Mouse (Mus musculus) kidney, postnatal 36 days (tissue): ENCODE results near the gene Slc17a7.
A peak's percentile ranks its signal among the peaks of the same experiment; 100 is the strongest.
"Not testable (repeated sequence)": the region's sequence is repeated elsewhere in the genome, so short reads cannot be mapped to it uniquely, and the experiment has no call there.

Experiments
- DNase-seq, 2 experiments: peaks; one replicate each; pipeline ENCODE4 v3.0.0; 2021 to 2022; ENCODE audit warnings: mixed read lengths in 2 of 2

The Slc17a7 gene

DNA sequence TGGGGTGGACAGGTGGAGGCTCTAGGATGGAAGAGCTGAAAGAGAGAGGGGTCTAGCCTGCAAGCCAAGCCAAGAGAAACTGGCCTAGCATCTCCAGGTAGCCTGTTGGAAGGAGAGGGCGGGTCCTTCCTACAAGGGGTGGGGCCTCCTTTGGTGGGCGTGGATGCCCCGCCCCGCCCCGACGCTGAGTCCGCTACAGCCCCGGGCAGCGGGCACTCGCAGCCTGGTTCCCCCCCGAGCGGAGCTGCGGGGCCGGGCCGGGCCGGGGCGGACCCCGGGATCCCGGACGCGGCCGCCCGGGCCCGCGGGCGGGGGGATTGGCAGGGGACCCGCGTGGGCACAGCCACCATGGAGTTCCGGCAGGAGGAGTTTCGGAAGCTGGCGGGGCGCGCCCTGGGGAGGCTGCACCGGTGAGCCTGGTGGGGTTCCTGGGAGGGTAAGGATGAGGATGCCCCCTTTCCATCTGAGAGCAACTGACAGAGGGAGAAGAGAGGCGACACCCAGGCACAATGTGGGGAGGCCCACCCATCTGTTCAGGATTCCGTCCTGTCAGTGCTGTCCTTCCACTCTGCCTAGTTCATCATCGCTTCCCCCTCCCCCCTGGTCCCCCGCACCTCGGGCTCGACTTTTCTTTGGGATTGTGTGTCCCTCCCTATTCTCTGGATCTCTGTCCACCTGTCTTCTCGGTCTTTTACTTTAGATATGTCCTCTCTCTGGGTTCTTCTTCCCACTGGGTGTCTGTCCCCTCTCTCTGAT, at the start of gene Slc17a7:
TSS of gene Slc17a7 (plus strand) at position 215 of the 756 bp plus-strand sequence.
- peak; percentile 34 to 71 for DNase-seq

DNA sequence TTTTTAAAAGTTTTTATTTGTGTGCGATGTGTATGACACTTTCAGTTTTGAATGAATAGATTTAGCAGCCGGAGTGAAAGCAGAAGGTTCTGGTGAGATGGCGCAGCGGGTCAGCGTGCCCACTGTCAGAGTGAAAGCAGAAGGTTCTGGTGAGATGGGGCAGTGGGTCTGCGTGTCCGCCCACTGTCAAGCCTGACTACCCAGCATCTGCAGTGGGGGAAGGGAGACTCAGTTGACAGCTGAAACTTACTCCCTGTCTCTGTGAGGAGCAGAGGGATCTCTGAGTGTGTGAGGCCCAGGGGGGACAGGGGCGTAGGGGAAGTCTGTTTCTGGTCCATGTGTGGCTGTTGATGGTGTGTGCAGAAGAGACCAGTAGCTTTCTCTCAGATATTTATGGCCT, 46.2 kb upstream of the Slc17a7 start:
- DNase-seq = no peak

DNA sequence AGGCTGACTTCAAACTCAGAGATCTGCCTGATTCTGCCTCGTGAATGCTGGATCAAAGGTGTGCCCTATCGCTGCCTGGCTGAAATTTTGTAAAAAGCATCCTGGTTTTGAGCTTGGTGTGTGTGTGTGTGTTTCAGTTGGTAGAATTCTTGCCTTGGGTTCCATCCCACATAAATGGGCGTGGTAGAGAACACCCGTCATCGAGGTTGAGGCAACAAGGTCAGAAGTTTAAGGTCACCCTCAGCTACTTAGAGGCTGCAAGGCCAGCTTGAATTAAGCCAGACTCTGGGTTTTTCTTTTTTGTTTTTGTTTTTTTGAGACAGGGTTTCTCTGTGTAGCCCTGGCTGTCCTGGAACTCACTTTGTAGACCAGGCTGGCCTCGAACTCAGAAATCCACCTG, 45.4 kb upstream of the Slc17a7 start:
- DNase-seq = no peak

DNA sequence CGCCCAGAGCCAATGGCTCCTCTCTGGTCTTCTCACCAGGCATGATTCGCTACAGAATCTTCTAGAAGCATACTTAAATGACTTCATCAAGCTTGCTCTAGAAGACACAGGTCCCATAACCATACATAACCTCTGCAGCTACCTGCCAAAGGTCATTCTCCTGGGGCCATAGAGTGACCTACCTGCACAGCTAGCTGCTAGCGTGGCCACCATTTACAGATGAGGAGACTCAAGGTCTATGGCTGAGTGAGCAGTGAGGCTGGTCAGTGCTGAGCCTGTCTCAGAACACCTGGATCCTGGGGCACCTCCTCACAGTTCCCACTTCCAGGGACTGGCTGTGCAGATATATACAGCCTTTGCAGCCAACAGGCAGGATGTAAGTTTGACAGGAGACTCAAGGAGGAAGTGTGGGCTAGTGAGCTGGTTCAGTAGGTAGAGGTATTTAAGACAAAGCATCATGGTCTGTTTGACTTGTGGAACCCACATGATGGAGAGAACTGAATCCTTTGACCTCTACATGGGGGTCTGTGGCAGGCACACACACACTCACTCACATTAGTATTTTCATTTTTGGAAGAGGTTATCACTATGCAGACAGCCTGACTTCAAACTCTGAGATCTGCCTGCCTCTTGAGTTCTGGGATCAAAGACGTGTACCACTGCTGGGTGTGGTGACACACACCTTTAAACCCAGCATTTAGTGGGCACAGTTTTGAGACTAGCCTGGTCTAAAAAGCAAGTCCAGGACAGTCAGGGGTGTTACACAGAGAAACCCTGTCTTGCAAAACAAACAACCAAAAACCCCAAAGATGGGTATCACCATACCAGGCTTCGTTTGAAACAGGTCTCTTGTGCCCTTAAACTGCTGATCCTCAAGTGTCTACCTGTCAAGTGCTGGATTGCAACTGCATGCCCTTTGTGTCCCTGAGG, 43.7 kb upstream of the Slc17a7 start:
- DNase-seq = no peak

DNA sequence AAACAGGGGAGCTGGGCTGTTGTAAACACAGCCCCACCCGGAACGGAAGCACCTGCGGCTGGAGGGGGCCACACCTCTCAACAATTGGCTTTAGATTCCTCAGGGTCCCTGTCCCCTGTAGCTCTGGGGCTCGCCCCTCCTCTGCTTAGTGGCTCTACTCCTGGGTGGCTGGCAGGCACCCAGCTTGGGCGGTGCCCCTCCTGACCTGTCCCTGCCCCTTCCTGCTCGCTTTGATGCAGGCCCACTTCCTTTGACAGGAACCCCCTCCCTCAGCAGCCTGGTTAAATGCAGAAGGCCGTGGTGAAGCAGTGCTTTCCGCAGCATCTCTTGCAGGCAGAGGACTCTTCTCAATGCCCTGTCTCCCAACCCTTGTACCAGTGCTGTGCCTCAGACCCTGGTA, 42.3 kb upstream of the Slc17a7 start:
- DNase-seq = peak; percentile 77 to 79

DNA sequence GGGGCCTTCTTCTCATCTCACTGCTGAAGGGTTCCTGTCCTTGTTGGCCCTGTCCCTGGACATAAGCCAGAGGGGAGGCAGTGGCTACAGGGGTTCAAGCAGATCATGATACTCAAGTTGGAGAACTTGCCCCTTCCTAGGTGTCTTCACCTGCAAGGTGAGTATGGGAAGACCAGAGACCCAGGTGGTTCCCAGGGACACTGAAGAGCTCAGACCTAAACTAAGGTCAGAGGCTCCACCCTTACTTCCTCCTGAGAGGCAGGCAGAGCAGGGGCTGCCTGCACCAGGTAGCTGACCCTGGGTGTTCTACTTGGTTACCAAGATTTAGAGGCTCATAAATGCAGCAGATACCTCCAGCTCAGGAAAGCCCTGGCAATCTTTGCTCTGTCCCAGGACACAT, 41.8 kb upstream of the Slc17a7 start:
- DNase-seq = no peak

DNA sequence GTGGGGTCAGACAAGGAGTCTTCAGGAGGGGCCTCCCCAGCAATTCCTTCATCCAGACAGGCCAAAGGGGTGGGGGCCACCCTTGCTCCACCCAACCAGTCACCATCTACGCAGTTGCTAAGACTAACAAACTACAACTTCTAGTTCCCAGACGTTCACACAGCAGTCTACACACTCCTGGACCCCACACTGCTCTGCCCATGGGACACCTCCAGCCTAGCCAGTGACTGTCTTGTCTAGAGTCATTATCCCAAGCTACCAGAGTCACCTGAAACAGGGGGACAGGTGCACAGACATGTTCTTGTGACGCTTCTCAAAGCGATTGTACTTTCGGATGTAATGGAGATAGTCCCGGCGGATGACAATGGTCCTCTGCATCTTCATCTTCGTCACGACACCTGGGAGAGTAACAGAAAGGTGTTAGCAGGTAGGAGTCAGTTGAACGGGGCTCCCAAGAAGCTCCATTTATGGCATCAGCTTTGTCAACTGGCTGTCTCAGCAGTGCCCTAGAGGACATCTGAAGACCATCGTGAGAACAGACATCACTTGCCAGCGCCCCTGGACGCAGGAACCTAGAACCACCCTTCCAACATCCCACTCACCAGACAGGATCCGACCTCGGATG, 41.1 kb upstream of the Slc17a7 start:
- DNase-seq = no peak

DNA sequence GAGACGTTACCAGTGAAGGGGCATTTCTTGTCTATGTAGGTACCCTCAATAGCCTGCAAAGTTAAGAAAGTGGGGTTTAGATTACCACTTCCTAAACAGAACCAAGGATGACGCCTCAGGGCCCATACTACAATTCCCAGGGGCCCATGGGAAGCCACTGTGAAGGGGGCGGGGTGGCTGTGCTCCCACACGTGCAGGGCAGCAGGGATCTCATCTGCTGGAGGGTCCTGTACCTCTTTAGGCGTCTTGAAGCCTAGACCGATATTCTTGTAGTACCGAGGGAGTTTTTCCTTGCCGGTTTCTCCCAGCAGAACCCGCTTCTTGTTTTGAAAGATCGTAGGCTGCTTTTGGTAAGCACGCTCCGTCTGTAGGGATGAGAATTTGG, 40.6 kb upstream of the Slc17a7 start:
- DNase-seq = peak; percentile 35 to 68

DNA sequence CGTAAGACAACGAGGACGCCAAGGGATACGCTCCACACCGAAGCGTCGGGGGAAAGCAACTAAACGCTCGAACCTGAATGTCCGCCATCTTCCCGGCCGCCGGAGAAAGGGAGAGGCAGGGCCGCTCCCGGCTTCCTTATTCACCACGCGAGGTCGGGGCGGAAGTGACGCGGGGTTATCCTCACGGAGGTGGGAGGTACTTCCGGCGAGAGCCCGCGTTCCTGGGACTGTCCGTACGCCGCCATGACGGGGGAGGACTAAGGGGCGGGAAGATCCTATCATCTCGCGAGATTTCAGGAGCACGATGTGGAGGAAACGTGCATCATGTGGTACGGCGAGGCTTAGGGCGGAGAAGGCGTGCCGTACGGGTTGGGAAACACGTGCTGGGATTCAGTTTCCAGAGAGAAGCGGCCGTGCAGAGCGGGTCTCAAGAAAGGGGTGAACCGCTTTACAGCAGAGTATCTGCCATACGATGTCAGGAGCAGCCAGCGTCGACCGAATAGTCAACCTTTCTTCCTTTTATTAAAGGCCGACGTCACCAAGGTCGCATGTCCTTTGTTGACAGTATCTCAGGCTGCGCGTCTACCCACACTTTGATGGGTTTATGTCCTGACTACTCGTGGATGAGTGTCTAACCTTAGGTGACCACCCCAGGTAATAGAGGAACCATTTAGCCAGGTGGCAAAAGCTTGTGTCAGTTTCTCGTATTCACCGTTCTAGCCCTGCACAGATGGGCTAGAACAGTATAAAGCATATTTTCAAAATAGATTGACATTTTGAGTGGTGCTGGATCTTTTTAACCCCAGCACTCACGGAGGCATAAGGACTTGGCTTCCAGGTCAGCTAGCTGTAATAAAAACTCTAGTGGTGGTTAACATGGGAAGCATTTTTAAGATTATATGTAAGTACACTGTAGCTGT, 39.3 kb upstream of the Slc17a7 start, which contains the start of gene Rps11:
TSS of gene Rps11 (minus strand) at position 216 of the 920 bp plus-strand sequence.
- peak; percentile 99 for DNase-seq

DNA sequence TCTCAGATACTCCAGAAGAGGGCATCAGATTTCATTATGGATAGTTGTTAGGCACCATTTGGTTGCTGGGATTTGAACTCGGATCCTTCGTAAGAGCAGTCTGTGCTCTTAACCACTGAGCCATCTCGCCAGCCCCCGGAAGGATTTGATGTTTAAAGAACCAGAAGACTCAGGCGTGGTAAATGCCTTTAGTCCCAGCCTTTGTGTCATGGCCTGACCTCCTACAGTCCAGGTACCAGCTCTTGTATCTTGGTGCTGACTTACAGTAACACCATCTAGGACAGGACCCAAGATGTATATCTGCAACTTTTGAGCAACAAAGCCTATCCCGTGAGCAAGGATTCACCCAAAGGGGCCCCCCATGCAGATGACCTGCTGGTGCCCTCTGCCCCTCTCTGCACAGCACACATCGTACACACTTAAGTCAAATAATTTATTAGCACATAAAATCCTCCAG, 38.6 kb upstream of the Slc17a7 start:
- DNase-seq = no peak

DNA sequence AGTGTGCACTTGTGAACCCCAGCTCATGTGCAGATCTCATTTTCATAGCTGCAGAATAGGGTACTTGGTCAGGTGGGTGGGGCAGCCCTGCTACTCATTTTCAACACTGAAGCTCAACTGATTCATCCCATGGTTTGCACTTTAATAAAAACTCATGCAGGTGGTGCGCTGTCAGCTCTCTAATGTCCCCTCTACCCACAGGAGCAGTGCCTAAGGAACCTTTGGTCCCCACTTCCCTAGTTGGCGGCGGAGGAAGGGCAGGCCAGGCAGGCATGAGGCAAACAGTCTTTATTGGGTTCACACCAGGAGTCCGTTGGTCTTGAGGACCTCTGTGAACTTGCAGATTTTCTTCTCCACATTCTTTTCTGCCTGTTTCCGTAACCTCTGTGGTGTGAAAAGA, 38.1 kb upstream of the Slc17a7 start:
- not testable (repeated sequence) for DNase-seq

DNA sequence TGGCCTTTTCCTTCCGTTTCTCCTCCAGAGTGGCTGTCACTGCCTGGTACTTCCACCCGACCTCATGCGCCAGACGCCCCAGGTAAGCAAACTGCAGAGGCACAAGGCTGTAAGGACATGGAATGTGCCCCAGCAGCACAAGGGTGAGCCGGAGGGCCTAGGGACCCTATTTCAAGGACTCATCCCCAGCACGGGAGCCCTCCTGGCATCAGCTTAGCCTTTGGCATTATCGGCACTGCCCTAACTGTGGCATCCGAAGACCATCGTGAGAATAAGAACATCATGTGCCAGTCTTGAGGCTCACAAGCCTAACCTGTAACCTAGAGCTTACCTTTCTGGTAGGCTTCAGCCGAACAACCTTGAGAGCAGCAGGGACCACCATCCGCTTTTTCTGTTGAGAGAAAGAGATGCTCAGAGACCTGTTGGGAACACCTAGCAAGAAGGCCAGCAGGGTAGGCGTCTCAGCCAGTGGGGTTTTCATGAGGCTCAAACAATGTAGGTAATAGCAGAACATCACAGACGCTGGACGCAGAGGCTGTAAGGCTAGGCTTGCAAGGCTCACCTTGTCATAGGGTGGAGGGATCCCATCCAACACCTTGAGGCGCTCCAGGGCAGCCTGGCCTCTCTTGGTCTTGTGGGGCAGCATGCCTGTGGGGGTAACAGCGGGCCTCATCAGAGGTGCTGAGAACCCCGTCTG, 37.5 kb upstream of the Slc17a7 start:
- no peak for DNase-seq

DNA sequence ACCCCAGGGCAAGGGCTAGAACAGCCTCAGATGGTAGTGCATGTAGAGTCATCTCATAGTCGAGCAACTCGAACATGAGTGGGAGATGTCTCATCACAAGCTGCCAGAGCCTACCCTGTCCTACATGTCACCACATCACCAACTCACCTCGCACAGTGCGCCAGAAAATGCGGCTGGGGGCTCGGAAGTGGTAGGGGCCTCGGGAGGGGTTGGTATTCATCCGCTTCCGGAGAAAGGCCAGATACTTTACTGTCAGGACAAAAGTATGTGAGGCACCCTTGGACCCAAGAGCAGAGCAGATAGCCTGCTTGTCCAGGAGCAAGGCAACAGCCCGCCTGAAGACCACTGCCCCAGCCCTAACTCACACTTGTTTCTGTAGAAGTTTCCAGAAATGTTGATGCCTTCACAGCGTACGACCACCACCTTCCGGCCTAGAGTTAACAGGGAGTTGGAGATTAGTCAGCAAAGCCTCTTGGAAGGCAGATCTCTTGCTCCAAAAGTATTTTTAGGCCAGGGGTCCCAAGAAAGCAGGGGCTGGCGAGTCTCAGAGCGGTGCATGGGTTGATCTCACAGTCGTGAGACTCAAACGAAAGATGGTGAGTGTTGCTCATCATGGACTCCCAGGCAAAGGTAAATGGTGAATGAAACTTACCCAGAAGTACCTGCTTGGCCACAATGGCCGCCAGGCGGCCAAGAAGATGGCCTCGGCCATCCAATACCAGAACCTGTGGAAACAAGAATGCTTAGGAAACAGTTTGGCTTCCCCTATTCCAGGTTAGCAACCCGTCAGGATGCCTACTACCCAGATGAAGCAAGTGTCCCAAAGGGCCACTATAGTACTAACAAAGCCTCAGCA, 36.7 kb upstream of the Slc17a7 start:
- no peak for DNase-seq

DNA sequence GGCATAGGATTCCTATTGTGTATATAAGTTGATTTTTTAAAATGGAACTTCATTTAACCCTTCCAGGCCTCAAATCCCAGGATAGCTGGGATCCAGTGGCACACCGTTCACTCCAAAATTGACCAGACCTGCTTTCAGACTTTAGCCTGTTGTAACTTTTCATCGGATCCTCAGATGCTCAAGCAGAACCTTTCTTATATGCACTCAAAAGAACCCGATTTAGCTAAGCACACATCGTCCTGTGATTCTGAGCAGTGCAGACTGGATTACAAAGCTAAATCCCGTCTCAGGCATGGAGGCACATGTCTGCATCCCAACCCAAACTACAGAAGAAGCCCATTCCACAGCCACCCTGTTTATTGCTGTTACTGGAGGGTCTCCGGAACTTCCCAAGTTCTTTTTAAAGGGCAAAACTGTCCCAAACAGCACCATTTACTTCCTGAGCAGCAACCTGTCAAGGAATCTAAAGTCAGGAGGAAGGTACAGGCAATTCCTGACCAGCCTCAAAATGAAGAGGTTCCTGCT, 36.0 kb upstream of the Slc17a7 start:
- DNase-seq = no peak

DNA sequence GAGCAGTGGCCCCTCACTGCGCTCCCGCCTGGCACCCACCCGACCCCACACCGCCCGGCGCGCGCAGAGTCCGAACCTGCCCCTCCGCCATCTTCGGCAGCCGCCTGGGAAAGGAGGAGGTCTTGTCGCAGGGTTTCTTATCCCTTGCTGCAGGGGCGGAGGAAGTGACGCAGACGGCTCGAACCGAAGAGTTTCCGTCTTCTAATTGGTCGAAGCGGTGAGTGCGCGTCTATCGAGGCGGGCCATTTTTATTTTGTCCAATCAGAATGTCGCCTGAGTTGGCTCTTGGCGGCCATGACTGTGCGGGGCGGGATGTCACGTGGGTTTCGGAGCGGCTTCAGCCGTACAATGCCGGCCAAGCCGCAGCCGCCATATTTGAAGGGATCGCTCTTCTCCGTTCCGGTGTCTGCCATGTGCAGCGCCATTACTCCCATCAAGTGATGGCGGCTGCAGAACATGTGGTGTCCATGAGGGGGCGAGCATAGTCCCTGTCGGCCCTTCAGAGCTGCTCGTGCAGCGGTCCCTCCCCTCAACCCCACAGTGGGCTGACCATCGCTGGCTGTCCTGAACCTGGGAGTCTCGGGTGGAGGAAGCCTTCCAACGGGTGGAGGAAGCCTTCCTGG, 35.0 kb upstream of the Slc17a7 start, which contains the start of gene Rpl13a:
TSS of gene Rpl13a (minus strand) at position 138 of the 623 bp plus-strand sequence.
- peak; percentile 98 to 99 for DNase-seq

DNA sequence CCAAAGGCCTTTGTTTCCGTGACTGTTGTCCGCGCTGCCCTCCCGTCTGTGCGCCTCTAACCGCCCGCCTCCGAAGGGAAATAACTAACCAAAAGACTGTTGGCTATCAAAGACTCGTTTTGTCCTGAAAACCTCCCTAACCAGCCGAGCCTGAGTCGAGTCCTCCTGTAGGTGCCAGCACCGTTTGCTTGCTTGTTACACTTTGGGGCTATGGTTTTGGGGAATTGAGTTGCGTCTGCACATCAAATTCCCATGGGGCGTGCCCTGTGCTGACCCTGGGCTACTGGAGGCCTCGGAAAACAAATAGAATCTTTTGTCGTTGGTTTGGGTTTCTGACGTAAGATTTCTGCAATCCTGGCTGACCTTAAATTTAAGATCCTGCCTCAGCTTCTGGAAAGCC, 34.4 kb upstream of the Slc17a7 start:
- DNase-seq = peak; percentile 52 to 71

DNA sequence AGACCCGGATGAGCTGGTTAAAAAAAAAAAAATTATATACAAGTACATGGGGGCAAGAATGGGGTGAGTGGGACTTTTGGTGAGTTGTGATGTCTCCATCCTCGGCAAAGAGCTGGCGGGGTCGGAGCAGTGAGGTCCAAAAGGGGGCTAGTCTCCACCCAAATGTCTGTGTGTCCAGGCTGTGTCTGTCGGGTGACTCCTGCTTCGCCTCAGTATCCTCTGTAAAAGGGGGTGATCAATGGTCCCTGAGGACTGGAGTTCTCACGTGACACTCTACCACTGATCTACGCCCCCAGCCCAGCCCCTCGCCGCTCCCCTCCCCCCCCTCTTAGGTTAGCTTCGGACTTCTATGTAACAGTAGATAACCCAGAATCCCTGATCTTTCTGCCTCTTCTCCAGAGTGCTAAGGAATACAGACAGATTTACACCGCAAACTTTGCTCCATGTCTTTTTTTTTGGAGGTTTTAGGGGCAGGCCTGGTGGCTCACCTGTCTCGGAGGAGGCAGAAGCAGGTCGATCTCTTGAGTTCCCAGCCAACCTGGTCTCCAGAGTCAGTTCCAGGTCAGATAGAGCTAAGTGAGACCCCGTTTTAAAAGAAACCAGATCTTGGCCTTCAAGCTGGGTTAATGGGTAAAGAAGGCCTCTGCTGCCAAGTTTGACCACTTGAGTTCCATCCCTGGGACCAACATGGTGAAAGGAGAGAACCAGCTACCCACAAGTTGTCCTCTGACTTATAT, 33.8 kb upstream of the Slc17a7 start:
- DNase-seq = no peak

DNA sequence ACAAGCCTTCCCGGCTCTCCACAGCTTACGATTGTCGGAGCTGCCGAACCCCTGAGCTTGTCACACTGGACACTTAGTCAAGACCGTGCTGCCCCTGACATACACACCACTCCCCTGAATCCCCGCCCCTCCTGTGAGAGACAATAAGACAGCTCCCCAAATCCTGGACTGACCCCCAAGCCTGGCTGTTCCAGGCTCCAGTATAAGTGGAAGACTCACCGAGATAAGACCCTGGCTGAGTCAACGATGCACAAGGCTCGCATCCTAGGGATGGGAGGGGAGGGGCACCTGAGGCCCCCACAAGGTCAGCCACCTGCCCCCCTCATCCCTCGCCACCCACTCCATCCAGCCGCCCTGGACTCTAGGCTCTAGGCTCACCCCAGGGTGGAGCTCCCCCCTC, 31.9 kb upstream of the Slc17a7 start:
- no peak for DNase-seq
